7 mouse cellular contexts compared by ENCODE assay signal in genomic region chr7:75739075-75739725, GRCm38 (mm10).
DNase-seq lines count a peak whose midpoint lies in the region; ATAC-seq and TF ChIP-seq lines count a peak whose summit lies in the region.

No protein-coding gene starts in this region.

- no peaks in the 10 kb centered on the region for H3K27me3 ChIP-seq in intestine, embryonic 14.5 days (replicated peaks; ENCODE audit: control insufficient read depth, insufficient read depth, low read length)

- peaks cover 76% of the 10 kb centered on the region for H3K36me3 ChIP-seq in intestine, embryonic 14.5 days (ENCODE audit: control insufficient read depth, insufficient read depth, low read length)

- no peak for TF ChIP-seq POLR2A in cortical plate, adult 2 months (IDR thresholded peaks at IDR 0.05; ENCODE audit: extremely low read depth, insufficient read depth, low read length)

- TF ChIP-seq CTCF in cortical plate, adult 2 months (IDR thresholded peaks at IDR 0.05; ENCODE audit: extremely low read depth, insufficient read depth, low read length), result peak; percentile 98

- intact Hi-C loops in gastrocnemius, postnatal 14 days (cut with DNase I; ENCODE audit: low total_unique reads), result no loop called here
- intact Hi-C loops in left cerebral cortex, postnatal 14 days (cut with DNase I), result loop anchor here (2.0 to 10.0 kb wide), 3 partner anchors 102 to 164 kb away; no protein-coding TSS in a partner anchor

- 48% methylated on average over 10 of the region's 10 CpGs for WGBS in intestine, embryonic 14.5 days

- no peaks in the 10 kb centered on the region for H3K4me1 ChIP-seq in cortical plate, adult 2 months (ENCODE audit: control insufficient read depth, insufficient read depth, low read length)
- H3K4me1 ChIP-seq in intestine, embryonic 14.5 days (replicated peaks; ENCODE audit: control insufficient read depth, insufficient read depth, low read length), result no peaks in the 10 kb centered on the region

- no peak overlapping the region for H3K4me2 ChIP-seq in intestine, embryonic 14.5 days (ENCODE audit: low read length)

- no peak overlapping the region for H3K4me3 ChIP-seq in cortical plate, adult 2 months (ENCODE audit: insufficient read depth, low read length)
- no peak overlapping the region for H3K4me3 ChIP-seq in intestine, embryonic 14.5 days (ENCODE audit: low read depth, low read length)

- H3K9ac ChIP-seq in intestine, embryonic 14.5 days (ENCODE audit: low read length), result no peak overlapping the region

- peak; percentile 26 to 47 for DNase-seq in adrenal gland, adult 18-20 months (ENCODE audit: low spot score in 2 of 2)
- DNase-seq in gastrocnemius, postnatal 14 days, result peak; percentile 49
- DNase-seq in intestine, embryonic 14.5 days (ENCODE audit: low spot score), result peak; percentile 76
- peak; percentile 81 for DNase-seq in left cerebral cortex, postnatal 14 days (ENCODE audit: low spot score in 2 of 2)
- DNase-seq in mesoderm, embryonic 11.5 days (ENCODE audit: low read depth, low spot score), result peak; percentile 76
- peak; percentile 30 for DNase-seq in right cerebral cortex, postnatal 4 days

- ATAC-seq in intestine, embryonic 14.5 days (replicated peaks; ENCODE audit: low FRiP score, low TSS enrichment, low read depth), result peak; percentile 76; the same call in 1 of the 2 replicates

- no peaks in the 10 kb centered on the region for H3K9me3 ChIP-seq in intestine, embryonic 14.5 days (ENCODE audit: control insufficient read depth, low read length)

- no peak overlapping the region for H3K27ac ChIP-seq in cortical plate, adult 2 months (ENCODE audit: insufficient read depth, low read length)
- H3K27ac ChIP-seq in intestine, embryonic 14.5 days (ENCODE audit: low read depth), result no peak overlapping the region

Comparison
In these comparisons a context has a peak if more than half of its experiments do, and no peak if none do; other contexts are left out.
1. DNase-seq: peak in every context shown above with its lines; median percentile 81 in left cerebral cortex, postnatal 14 days; 76 in intestine, embryonic 14.5 days; 76 in mesoderm, embryonic 11.5 days; 49 in gastrocnemius, postnatal 14 days; 36 in adrenal gland, adult 18-20 months; 30 in right cerebral cortex, postnatal 4 days.